Mouse (Mus musculus) inflammation-experienced regulatory T-cells, adult 16 weeks (primary cell): ENCODE measurements around the gene Tmem38a. TPM values are rescaled to one million over a fixed set of nuclear protein-coding genes. Genes with fewer than 3 reads are reported as not detected.

Source experiments
- polyA plus RNA-seq: library from polyadenylated mRNA; unstranded; fragments of 100-300 nt; shearing (Covaris generic); gene quantifications from one replicate; pipeline ENCODE4 v1.2.1, GENCODE M21; 2017

The Tmem38a gene
- polyA plus RNA-seq: 2.9 TPM

DNA sequence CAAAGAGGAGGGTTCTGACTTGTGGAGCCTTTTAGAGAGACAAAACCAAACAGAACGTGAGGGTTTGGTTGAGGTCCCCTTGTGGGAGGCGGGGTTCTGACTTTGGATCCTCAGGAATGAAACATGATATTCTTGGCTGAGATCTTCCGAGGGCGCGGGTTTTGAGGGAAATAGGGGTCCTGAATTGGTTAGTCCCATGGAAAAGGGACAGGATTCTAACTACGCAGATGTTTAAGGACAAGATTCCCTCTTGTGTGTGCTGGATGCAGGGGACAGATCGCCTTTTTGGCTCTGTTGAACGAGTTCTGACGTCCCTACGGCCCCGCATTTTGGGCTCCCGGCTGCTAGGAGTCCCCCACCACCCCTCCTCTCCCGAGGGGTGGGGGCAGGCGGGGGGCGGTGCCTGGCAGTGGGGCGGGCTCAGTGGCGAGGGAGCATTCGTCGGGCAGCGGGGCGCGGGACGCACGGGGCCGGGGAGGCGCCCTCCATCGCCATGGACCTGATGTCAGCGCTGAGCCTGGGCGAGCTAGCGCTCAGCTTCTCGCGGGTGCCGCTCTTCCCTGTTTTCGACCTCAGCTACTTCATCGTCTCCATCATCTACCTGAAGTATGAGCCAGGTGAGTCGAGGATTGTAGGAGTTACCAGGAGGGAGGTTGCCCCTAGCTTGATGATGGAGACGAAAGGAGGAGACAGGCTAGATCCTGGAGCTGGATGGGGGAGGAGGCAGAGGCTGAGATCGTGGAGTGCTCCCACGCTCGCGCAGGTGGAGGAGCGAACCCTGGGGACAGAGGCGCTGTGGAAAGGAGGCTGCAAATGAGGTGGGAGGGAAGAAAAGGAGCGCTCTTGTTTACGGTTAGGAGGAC is at the start of gene Tmem38a:
Gene Tmem38a, plus strand, starts transcription at position 445 of the 863 bp plus-strand sequence.

DNA sequence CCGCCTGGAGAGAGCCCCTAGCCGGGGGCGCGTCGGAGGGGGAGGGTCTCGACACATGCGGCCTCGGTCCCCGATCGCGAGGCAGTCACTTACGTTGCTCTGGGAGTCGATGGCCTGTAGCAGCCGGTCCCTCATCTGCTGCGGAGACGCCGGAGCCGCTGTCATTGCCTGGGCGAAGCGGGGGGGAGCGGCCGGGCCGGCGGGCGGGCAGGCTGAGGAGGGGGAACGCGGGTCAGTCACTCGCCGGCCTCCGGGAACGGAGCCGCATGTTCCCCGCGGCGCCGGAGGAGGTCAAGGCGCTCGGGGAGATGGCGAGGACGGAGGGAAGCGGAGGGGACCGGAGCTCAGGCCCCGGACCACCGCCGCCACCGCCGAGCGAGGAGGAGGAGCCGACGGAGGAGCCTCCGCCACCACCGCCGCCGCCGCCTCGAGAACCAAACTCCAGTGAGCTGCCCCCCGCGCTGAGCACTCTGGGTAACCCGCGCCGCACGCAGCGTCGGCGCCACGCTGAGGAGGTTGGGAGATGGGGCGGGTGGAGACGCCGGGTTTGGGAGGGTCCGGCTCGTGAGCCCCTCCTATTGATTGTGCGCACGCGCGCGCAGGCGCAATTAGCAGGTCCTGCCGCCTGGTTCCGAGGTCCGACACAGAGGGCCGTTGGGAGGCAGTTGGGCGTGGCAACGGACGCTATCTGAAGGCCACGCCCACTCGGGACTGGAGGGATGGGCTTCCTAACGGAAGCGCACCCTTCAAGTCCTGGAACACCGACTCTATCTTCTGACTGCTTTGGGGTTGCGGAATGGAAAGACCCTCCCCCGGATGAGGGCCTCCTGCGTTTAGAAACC is 23.8 kb upstream of the Tmem38a start, which contains the start of gene Med26:
Gene Med26, minus strand, starts transcription at position 469 of the 842 bp plus-strand sequence.

DNA sequence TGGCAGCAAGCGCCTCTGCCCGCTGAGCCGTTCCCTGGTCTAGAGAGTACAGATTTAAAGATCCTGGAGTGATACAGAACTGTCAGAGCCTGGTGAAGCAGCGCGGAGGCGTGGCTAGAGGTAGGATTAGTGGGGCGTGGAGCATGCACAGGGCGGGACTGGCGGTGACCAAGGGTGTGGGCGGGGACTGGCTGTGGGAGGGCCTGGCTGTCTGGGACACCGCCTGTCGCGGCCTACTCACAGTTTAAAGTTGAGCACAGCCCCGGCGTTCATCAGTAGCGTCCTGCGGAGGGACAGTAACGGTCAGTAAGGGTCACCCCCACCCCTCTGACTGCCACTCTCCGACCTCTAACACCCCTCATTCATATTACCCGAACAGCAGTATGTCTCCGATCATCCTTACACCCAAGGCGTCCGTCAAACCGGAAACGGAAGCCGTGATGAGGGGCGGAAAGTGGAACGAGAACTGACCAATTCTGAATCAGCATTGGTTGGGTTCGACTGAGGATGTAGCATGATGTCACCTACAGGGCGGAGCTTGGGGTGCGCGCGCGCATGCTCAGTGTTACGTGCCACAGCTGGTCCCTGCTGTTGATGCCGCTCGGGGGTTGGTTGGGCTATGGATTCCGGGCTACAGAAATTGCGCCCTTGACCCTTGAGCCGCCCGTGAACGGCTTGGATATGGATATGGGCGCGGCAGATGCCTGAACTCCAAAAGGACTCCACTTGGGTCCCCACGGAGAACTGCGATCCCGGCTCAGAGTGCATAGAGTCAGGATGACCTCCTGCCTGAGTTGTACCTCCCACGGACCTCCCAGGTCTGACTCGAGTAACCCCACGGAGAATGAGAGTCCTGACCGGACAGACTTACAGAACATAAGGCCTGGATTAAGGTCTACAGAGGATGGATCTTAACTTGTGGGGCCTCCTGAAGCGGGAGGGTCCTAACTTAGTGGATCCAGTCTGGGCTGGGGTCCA is 933 bp upstream of the Tmem38a start, which contains the start of gene Smim7:
Gene Smim7, minus strand, starts transcription at position 456 of the 978 bp plus-strand sequence.

Other genes with a start within 250 kb of the Tmem38a start
- gene Eps15l1, start 150.6 kb upstream of the Tmem38a start, polyA plus RNA-seq: 50.0 TPM
- gene Calr3, start 128.2 kb upstream of the Tmem38a start, polyA plus RNA-seq: 0.52 TPM
- gene 1700030K09Rik, start 128.2 kb upstream of the Tmem38a start, polyA plus RNA-seq: 10.5 TPM
- 124 TPM for gene Cherp, start 96.8 kb upstream of the Tmem38a start, polyA plus RNA-seq
- gene Slc35e1, start 79.4 kb upstream of the Tmem38a start, polyA plus RNA-seq: 5.8 TPM
- 8.3 TPM for gene Med26, start 23.8 kb upstream of the Tmem38a start, polyA plus RNA-seq
- gene Smim7, start 967 bp upstream of the Tmem38a start, polyA plus RNA-seq: 65.2 TPM
- not detected for gene Nwd1, start 74.7 kb downstream of the Tmem38a start, polyA plus RNA-seq
- 216 TPM for gene Sin3b, start 151.2 kb downstream of the Tmem38a start, polyA plus RNA-seq
- gene F2rl3, start 189.8 kb downstream of the Tmem38a start, polyA plus RNA-seq: 10.9 TPM